Comparison of ENCODE assay signal across 9 mouse cellular contexts in genomic region chr7:4478796-4479291, GRCm38 (mm10). TPM values are rescaled to one million over a fixed set of nuclear protein-coding genes. Genes with fewer than 3 reads are reported as not detected.
A peak's percentile ranks its signal among the peaks of the same experiment; 100 is the strongest.
DNase-seq lines count a peak whose midpoint lies in the region; ATAC-seq and TF ChIP-seq lines count a peak whose summit lies in the region.
"Had no signal": no experiment of that assay in that cellular context is flagged by ENCODE, and none has a peak within 500 bp of the region (broad histone marks: within the 10 kb centered on the region; RNA-seq: fewer than 3 reads in every experiment).

No protein-coding gene starts in this region.

- no peak for DNase-seq in heart, postnatal 4 days
- no peak for DNase-seq in heart, postnatal 0 days (ENCODE audit: low spot score)
- no peak for DNase-seq in liver, postnatal 0 days
- DNase-seq in yolk sac, embryonic 10.5 days (ENCODE audit: low spot score), result no peak
- no peak for DNase-seq in layer of hippocampus, adult 11-12 months (ENCODE audit: low spot score)
- DNase-seq in right cerebral cortex, postnatal 4 days, result no peak
- DNase-seq: thymus, postnatal 36 days had no signal

- peak overlapping the region; percentile 73 for H3K9ac ChIP-seq in heart, embryonic 14.5 days (ENCODE audit: low read length)
- H3K9ac ChIP-seq in heart, postnatal 0 days (replicated peaks; ENCODE audit: low read depth, low read length), result peak overlapping the region; percentile 69
- peak overlapping the region; percentile 26; the same call in 1 of the 2 replicates for H3K9ac ChIP-seq in liver, postnatal 0 days (replicated peaks)

- H3K4me3 ChIP-seq in heart, embryonic 14.5 days (ENCODE audit: control insufficient read depth in 1 of 2, insufficient read depth in 1 of 2, low read depth in 1 of 2, low read length in 2 of 2), result peak overlapping the region; percentile 49 to 53
- peak overlapping the region; percentile 46 for H3K4me3 ChIP-seq in bone marrow macrophage, adult 2 months (ENCODE audit: insufficient read depth, low read length)
- H3K4me3 ChIP-seq in heart, postnatal 0 days (ENCODE audit: low read depth, low read length), result peak overlapping the region; percentile 61
- peak overlapping the region; percentile 37 for H3K4me3 ChIP-seq in liver, postnatal 0 days (ENCODE audit: low read depth, low read length)

- ATAC-seq in heart, embryonic 14.5 days (ENCODE audit: insufficient number of reproducible peaks, insufficient read depth, low FRiP score, low read depth), result no peak
- peak; percentile 2; the same call in 1 of the 2 replicates for ATAC-seq in heart, postnatal 0 days (ENCODE audit: insufficient read depth, low read depth)
- ATAC-seq in liver, postnatal 0 days, result no peak

- no peak for TF ChIP-seq CTCF in bone marrow macrophage, adult 2 months (IDR thresholded peaks at IDR 0.05; ENCODE audit: low read depth, low read length)
- TF ChIP-seq CTCF in heart, postnatal 0 days (IDR thresholded peaks at IDR 0.05; ENCODE audit: low read depth), result no peak
- no peak for TF ChIP-seq CTCF in liver, postnatal 0 days (IDR thresholded peaks at IDR 0.05; ENCODE audit: low read depth)

- H3K9me3 ChIP-seq in heart, embryonic 14.5 days (ENCODE audit: control insufficient read depth, low read length), result no peaks in the 10 kb centered on the region
- H3K9me3 ChIP-seq in heart, postnatal 0 days (replicated peaks; ENCODE audit: control insufficient read depth, low read length), result no peaks in the 10 kb centered on the region
- H3K9me3 ChIP-seq in liver, postnatal 0 days (ENCODE audit: low read length), result no peaks in the 10 kb centered on the region

- no peak for TF ChIP-seq EP300 in heart, postnatal 0 days (IDR thresholded peaks at IDR 0.05; ENCODE audit: low read depth)
- TF ChIP-seq EP300 in liver, postnatal 0 days (IDR thresholded peaks at IDR 0.05; ENCODE audit: low read depth), result no peak

- H3K4me2 ChIP-seq in heart, embryonic 14.5 days (ENCODE audit: low read length), result peak overlapping the region; percentile 89
- peak overlapping the region; percentile 98 for H3K4me2 ChIP-seq in heart, postnatal 0 days (ENCODE audit: low read depth, low read length)
- H3K4me2 ChIP-seq in liver, postnatal 0 days (ENCODE audit: low read depth, low read length), result peak overlapping the region; percentile 80

- peaks cover 7 to 19% of the 10 kb centered on the region in 2 experiments for H3K4me1 ChIP-seq in heart, embryonic 14.5 days (ENCODE audit: control insufficient read depth in 2 of 2, insufficient read depth in 2 of 2, low read length in 2 of 2)
- H3K4me1 ChIP-seq in bone marrow macrophage, adult 2 months (ENCODE audit: control insufficient read depth, insufficient read depth, low read length), result no peaks in the 10 kb centered on the region
- peaks cover 10% of the 10 kb centered on the region for H3K4me1 ChIP-seq in heart, postnatal 0 days (ENCODE audit: control insufficient read depth, insufficient read depth)
- H3K4me1 ChIP-seq in liver, postnatal 0 days (ENCODE audit: insufficient read depth), result peaks cover 6% of the 10 kb centered on the region; the same call in 1 of the 2 replicates

- H3K27ac ChIP-seq in heart, embryonic 14.5 days (replicated peaks in 1 of 2; ENCODE audit: control insufficient read depth in 1 of 2, insufficient read depth in 1 of 2, low read depth in 2 of 2, low read length in 2 of 2), result peak overlapping the region; percentile 84 to 93
- no peak overlapping the region for H3K27ac ChIP-seq in bone marrow macrophage, adult 2 months (ENCODE audit: insufficient read depth, low read depth, low read length)
- H3K27ac ChIP-seq in heart, postnatal 0 days (ENCODE audit: low read depth), result peak overlapping the region; percentile 92
- 0 out of 2 replicates have a peak overlapping the region, but pooled peaks have one; percentile 16 for H3K27ac ChIP-seq in liver, postnatal 0 days (ENCODE audit: low read depth)

- peaks cover 36% of the 10 kb centered on the region for H3K36me3 ChIP-seq in heart, embryonic 14.5 days (ENCODE audit: control insufficient read depth, insufficient read depth, low read length)
- peaks cover 32% of the 10 kb centered on the region for H3K36me3 ChIP-seq in heart, postnatal 0 days (replicated peaks; ENCODE audit: control insufficient read depth, insufficient read depth, low read length)
- peaks cover 19% of the 10 kb centered on the region for H3K36me3 ChIP-seq in liver, postnatal 0 days (replicated peaks; ENCODE audit: insufficient read depth, low read length)

- peaks cover 5% of the 10 kb centered on the region; the same call in 1 of the 2 replicates for H3K27me3 ChIP-seq in heart, embryonic 14.5 days (ENCODE audit: control insufficient read depth, insufficient read depth, low read length)
- 0 out of 2 replicates have a peak, but pooled peaks cover 4% of the 10 kb centered on the region for H3K27me3 ChIP-seq in heart, postnatal 0 days (ENCODE audit: control insufficient read depth, insufficient read depth, low read length)
- peaks cover 24% of the 10 kb centered on the region for H3K27me3 ChIP-seq in liver, postnatal 0 days (ENCODE audit: insufficient read depth, low read length)

- no peak for TF ChIP-seq POLR2A in bone marrow macrophage, adult 2 months (IDR thresholded peaks at IDR 0.05; ENCODE audit: borderline replicate concordance, low read depth, low read length)

- WGBS in heart, embryonic 14.5 days, result 2% methylated on average over 16 of the region's 16 CpGs
- 3% methylated on average over 16 of the region's 16 CpGs for WGBS in heart, postnatal 0 days
- WGBS in liver, postnatal 0 days (ENCODE audit: insufficient replicate concordance), result 16% methylated on average over 16 of the region's 16 CpGs

RNA-seq across cellular contexts. Expression of gene Eps8l1, which starts 18.4 kb away (rescaled TPM):
- 2.1 and 4.7 TPM in 2 replicates for polyA plus RNA-seq in heart, embryonic 14.5 days (2014; fragmentation: Nextera tagmentation; extraction: Ambion mirVana)
- 1 to 10 TPM; 1.6 to 2.7 TPM for total RNA-seq in heart, postnatal 4 days (2021)
- 23.7 and 29.0 TPM in 2 replicates for polyA plus RNA-seq in bone marrow macrophage, adult 2 months (2012; ENCODE audit: insufficient read depth, insufficient read length, missing spikeins)
- total RNA-seq in heart, postnatal 0 days (2014; rRNA removed; ENCODE audit: low replicate concordance), result 0.88 and 6.1 TPM in 2 replicates
- 1.00 and 4.0 TPM in 2 replicates for polyA plus RNA-seq in heart, postnatal 0 days (2015; fragmentation: Nextera tagmentation; extraction: Ambion mirVana)
- 0.37 and 0.97 TPM in 2 replicates for polyA plus RNA-seq in liver, postnatal 0 days (2015; fragmentation: Nextera tagmentation; extraction: Ambion mirVana)

RNA-seq across cellular contexts. Expression of gene Ppp1r12c, which starts 22.6 kb away (rescaled TPM):
- polyA plus RNA-seq in heart, embryonic 14.5 days (2014; fragmentation: Nextera tagmentation; extraction: Ambion mirVana), result 41.7 and 47.7 TPM in 2 replicates
- 10 to 100 TPM; 89.8 to 92.3 TPM for total RNA-seq in heart, postnatal 4 days (2021)
- polyA plus RNA-seq in bone marrow macrophage, adult 2 months (2012; ENCODE audit: insufficient read depth, insufficient read length, missing spikeins), result 293 and 348 TPM in 2 replicates
- 89.1 and 105 TPM in 2 replicates for total RNA-seq in heart, postnatal 0 days (2014; rRNA removed; ENCODE audit: low replicate concordance)
- polyA plus RNA-seq in heart, postnatal 0 days (2015; fragmentation: Nextera tagmentation; extraction: Ambion mirVana), result 22.5 and 24.2 TPM in 2 replicates
- polyA plus RNA-seq in liver, postnatal 0 days (2015; fragmentation: Nextera tagmentation; extraction: Ambion mirVana), result 14.9 and 15.6 TPM in 2 replicates

RNA-seq across cellular contexts. Expression of gene Rdh13, which starts 33.4 kb away (rescaled TPM):
- polyA plus RNA-seq in heart, embryonic 14.5 days (2014; fragmentation: Nextera tagmentation; extraction: Ambion mirVana), result 29.5 and 30.7 TPM in 2 replicates
- 10 to 100 TPM; 30.4 to 36.4 TPM for total RNA-seq in heart, postnatal 4 days (2021)
- 6.5 and 7.5 TPM in 2 replicates for polyA plus RNA-seq in bone marrow macrophage, adult 2 months (2012; ENCODE audit: insufficient read depth, insufficient read length, missing spikeins)
- total RNA-seq in heart, postnatal 0 days (2014; rRNA removed; ENCODE audit: low replicate concordance), result 19.4 and 70.3 TPM in 2 replicates
- polyA plus RNA-seq in heart, postnatal 0 days (2015; fragmentation: Nextera tagmentation; extraction: Ambion mirVana), result 24.9 and 28.0 TPM in 2 replicates
- 7.0 and 7.8 TPM in 2 replicates for polyA plus RNA-seq in liver, postnatal 0 days (2015; fragmentation: Nextera tagmentation; extraction: Ambion mirVana)

RNA-seq across cellular contexts. Expression of gene Tnnt1, which starts 37.3 kb away (rescaled TPM):
- polyA plus RNA-seq in heart, embryonic 14.5 days (2014; fragmentation: Nextera tagmentation; extraction: Ambion mirVana), result 479 and 551 TPM in 2 replicates
- 10 to 100 TPM; 48.7 to 59.0 TPM for total RNA-seq in heart, postnatal 4 days (2021)
- 3.0 and 4.4 TPM in 2 replicates for polyA plus RNA-seq in bone marrow macrophage, adult 2 months (2012; ENCODE audit: insufficient read depth, insufficient read length, missing spikeins)
- total RNA-seq in heart, postnatal 0 days (2014; rRNA removed; ENCODE audit: low replicate concordance), result 27.4 and 28.3 TPM in 2 replicates
- 93.7 and 106 TPM in 2 replicates for polyA plus RNA-seq in heart, postnatal 0 days (2015; fragmentation: Nextera tagmentation; extraction: Ambion mirVana)
- 5.3 and 11.2 TPM in 2 replicates for polyA plus RNA-seq in liver, postnatal 0 days (2015; fragmentation: Nextera tagmentation; extraction: Ambion mirVana)

RNA-seq across cellular contexts. Expression of gene Tnni3, which starts 45.2 kb away (rescaled TPM):
- polyA plus RNA-seq in heart, embryonic 14.5 days (2014; fragmentation: Nextera tagmentation; extraction: Ambion mirVana), result 2,958 and 3,056 TPM in 2 replicates
- 1,000 to 10,000 TPM; 4,693 to 5,168 TPM for total RNA-seq in heart, postnatal 4 days (2021)
- 12.3 and 19.9 TPM in 2 replicates for polyA plus RNA-seq in bone marrow macrophage, adult 2 months (2012; ENCODE audit: insufficient read depth, insufficient read length, missing spikeins)
- 4,764 and 5,473 TPM in 2 replicates for total RNA-seq in heart, postnatal 0 days (2014; rRNA removed; ENCODE audit: low replicate concordance)
- 8,811 and 8,917 TPM in 2 replicates for polyA plus RNA-seq in heart, postnatal 0 days (2015; fragmentation: Nextera tagmentation; extraction: Ambion mirVana)
- polyA plus RNA-seq in liver, postnatal 0 days (2015; fragmentation: Nextera tagmentation; extraction: Ambion mirVana), result 0.27 and 0.46 TPM in 2 replicates
